Mouse (Mus musculus) ES-E14 (cell line): ENCODE measurements around the gene Gjd3. TPM values are rescaled to one million over a fixed set of nuclear protein-coding genes. Genes with fewer than 3 reads are reported as not detected.
A peak's percentile ranks its signal among the peaks of the same experiment; 100 is the strongest.

Experiments used
- DNase-seq: peaks from one replicate; pipeline ENCODE4 v3.0.0-alpha.2; 2013; ENCODE audit warnings: low read depth, low spot score
- H3K27ac ChIP-seq: 2 replicates; pipeline ENCODE4 v1.5.1; 2012; ENCODE audit warnings: low read depth, mild to moderate bottlenecking, low read length, moderate library complexity, mixed read lengths; ENCODE audit not compliant: poor library complexity, insufficient read depth, severe bottlenecking
- H3K36me3 ChIP-seq: 2 replicates; pipeline ENCODE4 v1.6.1; 2012; ENCODE audit warnings: mild to moderate bottlenecking, low read length, moderate library complexity, mixed read lengths; ENCODE audit not compliant: control insufficient read depth, poor library complexity, insufficient read depth, severe bottlenecking
- H3K4me1 ChIP-seq, 2 experiments: fragments of 150-350 bp in 1 of 2; sonication (generic) in 1 of 2; 2 replicates each; pipeline ENCODE4 v1.6.1; 2012; ENCODE audit warnings: low read length in 2 of 2, mild to moderate bottlenecking in 1 of 2, mixed read lengths in 1 of 2; ENCODE audit not compliant: control insufficient read depth in 2 of 2, insufficient read depth in 2 of 2, poor library complexity in 1 of 2
- H3K4me3 ChIP-seq, 2 experiments: fragments of 150-350 bp in 1 of 2; sonication (generic) in 1 of 2; 2 replicates each; pipeline ENCODE4 v1.5.1; 2012; ENCODE audit warnings: low read length in 2 of 2, low read depth in 1 of 2, mild to moderate bottlenecking in 1 of 2, mixed read lengths in 1 of 2; ENCODE audit not compliant: insufficient read depth in 1 of 2, poor library complexity in 1 of 2, severe bottlenecking in 1 of 2
- H3K9ac ChIP-seq: 2 replicates; pipeline ENCODE4 v1.6.1; 2012; ENCODE audit warnings: low read depth, mild to moderate bottlenecking, low read length, mixed read lengths; ENCODE audit not compliant: poor library complexity, insufficient read depth, severe bottlenecking
- H3K9me3 ChIP-seq: fragments of 150-350 bp; sonication (generic); 2 replicates; pipeline ENCODE4 v1.6.1; 2012; ENCODE audit warnings: low read depth, mild to moderate bottlenecking, low read length; ENCODE audit not compliant: control insufficient read depth, insufficient read depth
- CHD2 ChIP-seq: IDR thresholded peaks from 2 replicates; pipeline ENCODE4 v1.6.1; 2014; ENCODE audit warnings: mild to moderate bottlenecking, low read depth, low read length, inconsistent platforms
- HCFC1 ChIP-seq: IDR thresholded peaks from 2 replicates; pipeline ENCODE4 v1.6.1; 2012; ENCODE audit warnings: low read length, inconsistent platforms, borderline replicate concordance; ENCODE audit not compliant: insufficient read depth
- MAFK ChIP-seq: IDR thresholded peaks from 2 replicates; pipeline ENCODE4 v1.6.1; 2014; ENCODE audit warnings: mild to moderate bottlenecking, low read depth, low read length, inconsistent platforms; ENCODE audit not compliant: insufficient read depth
- ZC3H11A ChIP-seq: IDR thresholded peaks from 2 replicates; pipeline ENCODE4 v1.6.1; 2012; ENCODE audit warnings: low read depth, mild to moderate bottlenecking, inconsistent platforms, low read length, borderline replicate concordance
- ZNF384 ChIP-seq: IDR thresholded peaks from 2 replicates; pipeline ENCODE4 v1.6.1; 2012; ENCODE audit warnings: low read depth, low read length, inconsistent platforms
- in situ Hi-C, 2 experiments: fragments of 600-800 bp; cut with MboI; formaldehyde crosslinking; loops; one replicate each; pipeline ENCODE4 v1.15.1; 2025; ENCODE audit warnings: low sequenced_read_pairs in 2 of 2, inconsistent platforms in 1 of 2; ENCODE audit not compliant: unreplicated experiment in 2 of 2
- total RNA-seq: library from RNA; depleted of rRNA; stranded (reverse); fragments of 300-350 nt; gene quantifications from 2 replicates; pipeline ENCODE4 v1.2.3, GENCODE M21; 2012

Gjd3 gene
- total RNA-seq, 1 experiment, result 0.27 TPM

- DNase-seq, result no peak
- in situ Hi-C loops, result no loop called here
- H3K9me3 ChIP-seq, result no peaks in the 10 kb centered on the region
- no peak overlapping the region for H3K9ac ChIP-seq
- TF ChIP-seq CHD2 (no peak), MAFK (no peak), HCFC1 (no peak), ZNF384 (no peak), ZC3H11A (no peak)
- no peak overlapping the region for H3K4me3 ChIP-seq
- no peak overlapping the region for H3K27ac ChIP-seq
- H3K36me3 ChIP-seq, result no peaks in the 10 kb centered on the region
- H3K4me1 ChIP-seq, result peaks cover 0 to 17% of the 10 kb centered on the region in 2 experiments; a peak in 2 of 4 replicates
Observed at GRCm38 (mm10) chr11:98979356-98979755, 3.5 kb downstream of the Gjd3 start.

GRCm38 (mm10) chr11:98978526-98979148, 4.2 kb downstream of the Gjd3 start:
- TF ChIP-seq CHD2 (no peak), ZC3H11A (no peak), ZNF384 (no peak)

GRCm38 (mm10) chr11:98974871-98975719, 7.7 kb downstream of the Gjd3 start:
- peaks cover 0 to 16% of the 10 kb centered on the region in 2 experiments; a peak in 3 of 4 replicates for H3K4me1 ChIP-seq
- H3K36me3 ChIP-seq, result peaks cover 34% of the 10 kb centered on the region
- H3K27ac ChIP-seq, result no peak overlapping the region
- no peak overlapping the region for H3K9ac ChIP-seq
- H3K9me3 ChIP-seq, result no peaks in the 10 kb centered on the region
- in situ Hi-C loops, result loop anchor here (5.0 kb wide), 2 partner anchors 48 to 58 kb away; partner anchors contain the start of gene Rara (in 1 of the 2)
- TF ChIP-seq HCFC1, result 0 out of 2 replicates have a peak, but pooled peaks have one; percentile 37
- TF ChIP-seq ZNF384, result peak; percentile 74
- peak; percentile 81 for TF ChIP-seq ZC3H11A
- peak; percentile 37; the same call in 1 of the 2 replicates for TF ChIP-seq CHD2
- no peak for TF ChIP-seq MAFK
- no peak for DNase-seq
- H3K4me3 ChIP-seq, result no peak overlapping the region

More at GRCm38 (mm10) chr11:98978526-98979148, 4.2 kb downstream of the Gjd3 start:
- H3K36me3 ChIP-seq, result peaks cover 2% of the 10 kb centered on the region
- H3K9ac ChIP-seq, result no peak overlapping the region
- H3K27ac ChIP-seq, result no peak overlapping the region
- in situ Hi-C loops, result no loop called here
- H3K9me3 ChIP-seq, result no peaks in the 10 kb centered on the region
- no peak for DNase-seq
- H3K4me1 ChIP-seq, result peaks cover 0 to 15% of the 10 kb centered on the region in 2 experiments; a peak in 2 of 4 replicates
- no peak overlapping the region for H3K4me3 ChIP-seq

- TF ChIP-seq MAFK, result no peak
- no peak overlapping the region for H3K9ac ChIP-seq
- H3K4me1 ChIP-seq, result peaks cover 0 to 21% of the 10 kb centered on the region in 2 experiments; a peak in 3 of 4 replicates
- no peak overlapping the region for H3K4me3 ChIP-seq
- in situ Hi-C loops, result loop anchor here (5.0 kb wide), 2 partner anchors 47 to 57 kb away; partner anchors contain the start of gene Rara (in 1 of the 2)
- H3K36me3 ChIP-seq, result peaks cover 41% of the 10 kb centered on the region
- H3K27ac ChIP-seq, result no peak overlapping the region
- no peak for DNase-seq
- H3K9me3 ChIP-seq, result no peaks in the 10 kb centered on the region
Observed at GRCm38 (mm10) chr11:98974213-98974612, 8.6 kb downstream of the Gjd3 start.
